Mouse (Mus musculus) midbrain, embryonic 15.5 days (tissue): ENCODE data around the gene Sp6. TPM values are rescaled to one million over a fixed set of nuclear protein-coding genes. Genes with fewer than 3 reads are reported as not detected.

Experiments
- ATAC-seq: fragments of 200-750 bp; cut with Nextera tagmentation; replicated peaks from 2 replicates; pipeline ENCODE4 v1.8.0; 2017; ENCODE audit warnings: moderate TSS enrichment
- H3K27ac ChIP-seq: fragments of 300-500 bp; sonication (generic); 2 replicates; pipeline ENCODE4 v1.5.1; 2015; ENCODE audit warnings: mild to moderate bottlenecking, inconsistent platforms
- H3K27me3 ChIP-seq: fragments of 300-500 bp; sonication (generic); replicated peaks from 2 replicates; pipeline ENCODE4 v1.6.1; 2015; ENCODE audit warnings: inconsistent platforms
- H3K36me3 ChIP-seq: fragments of 300-500 bp; sonication (generic); replicated peaks from 2 replicates; pipeline ENCODE4 v1.6.1; 2015; ENCODE audit warnings: inconsistent platforms
- H3K4me1 ChIP-seq: fragments of 300-500 bp; sonication (generic); 2 replicates; pipeline ENCODE4 v1.6.1; 2015; ENCODE audit warnings: inconsistent platforms
- H3K4me2 ChIP-seq: fragments of 300-500 bp; sonication (generic); 2 replicates; pipeline ENCODE4 v1.6.1; 2015; ENCODE audit warnings: inconsistent platforms, mild to moderate bottlenecking, moderate library complexity
- H3K4me3 ChIP-seq: fragments of 300-500 bp; sonication (generic); 2 replicates; pipeline ENCODE4 v1.5.1; 2015; ENCODE audit warnings: mild to moderate bottlenecking, inconsistent platforms
- H3K9ac ChIP-seq: fragments of 300-500 bp; sonication (generic); 2 replicates; pipeline ENCODE4 v1.6.1; 2015; ENCODE audit warnings: mild to moderate bottlenecking, inconsistent platforms
- H3K9me3 ChIP-seq: fragments of 300-500 bp; sonication (generic); 2 replicates; pipeline ENCODE4 v1.6.1; 2016; ENCODE audit warnings: inconsistent platforms
- WGBS: fragments of 180-500 bp; shearing (Covaris S2); methylation state at CpG from one replicate; pipeline ENCODE4 v1.1.7; 2015; ENCODE audit warnings: mixed read lengths; 5-methylcytosine and 5-hydroxymethylcytosine counted together
- polyA plus RNA-seq: library from polyadenylated mRNA; unstranded; fragments of >200 nt; fragmentation: Nextera tagmentation; extraction: Ambion mirVana; gene quantifications from 2 replicates; pipeline ENCODE4 v1.2.1, GENCODE M21; 2015

The Sp6 gene
- polyA plus RNA-seq, 1 experiment from 2014 or later: not detected

- no peaks in the 10 kb centered on the region for H3K9me3 ChIP-seq
- H3K4me3 ChIP-seq: no peak overlapping the region
- no peaks in the 10 kb centered on the region for H3K27me3 ChIP-seq
- no peak overlapping the region for H3K9ac ChIP-seq
- peaks cover 9% of the 10 kb centered on the region for H3K4me1 ChIP-seq
- 95% methylated on average over 4 of the region's 4 CpGs for WGBS
- ATAC-seq: no peak
- H3K36me3 ChIP-seq: no peaks in the 10 kb centered on the region
- H3K27ac ChIP-seq: no peak overlapping the region
- no peak overlapping the region for H3K4me2 ChIP-seq
Observed at GRCm38 (mm10) chr11:97033781-97034180, 20.6 kb downstream of the Sp6 start.

- no peak overlapping the region for H3K4me3 ChIP-seq
- WGBS: 78% methylated on average over 5 of the region's 5 CpGs
- H3K9ac ChIP-seq: no peak overlapping the region
- H3K36me3 ChIP-seq: no peaks in the 10 kb centered on the region
- H3K9me3 ChIP-seq: no peaks in the 10 kb centered on the region
- no peaks in the 10 kb centered on the region for H3K27me3 ChIP-seq
- H3K4me2 ChIP-seq: no peak overlapping the region
- H3K4me1 ChIP-seq: peaks cover 6% of the 10 kb centered on the region; the same call in 1 of the 2 replicates
- no peak for ATAC-seq
- no peak overlapping the region for H3K27ac ChIP-seq
Observed at GRCm38 (mm10) chr11:97036141-97036540, 22.9 kb downstream of the Sp6 start.

- Histone ChIP-seq H3K4me2 (no peak overlapping the region), H3K9ac (no peak overlapping the region), H3K4me3 (no peak overlapping the region), H3K27ac (no peak overlapping the region), H3K4me1 (peaks cover 15% of the 10 kb centered on the region), H3K9me3 (no peaks in the 10 kb centered on the region), H3K36me3 (no peaks in the 10 kb centered on the region), H3K27me3 (no peaks in the 10 kb centered on the region)
- WGBS: 64% methylated on average over 7 of the region's 7 CpGs
- no peak for ATAC-seq
Observed at GRCm38 (mm10) chr11:97038881-97039280, 25.7 kb downstream of the Sp6 start.

- H3K4me3 ChIP-seq: peak overlapping the region; percentile 91
- H3K9ac ChIP-seq: no peak overlapping the region
- H3K4me1 ChIP-seq: peaks cover 15% of the 10 kb centered on the region
- peak overlapping the region; percentile 75 for H3K4me2 ChIP-seq
- no peaks in the 10 kb centered on the region for H3K36me3 ChIP-seq
- WGBS: 55% methylated on average over 12 of the region's 12 CpGs
- peak; percentile 3; the same call in 1 of the 2 replicates for ATAC-seq
- no peak overlapping the region for H3K27ac ChIP-seq
- no peaks in the 10 kb centered on the region for H3K9me3 ChIP-seq
- H3K27me3 ChIP-seq: no peaks in the 10 kb centered on the region
Observed at GRCm38 (mm10) chr11:97040301-97041021, 27.3 kb downstream of the Sp6 start.

GRCm38 (mm10) chr11:97041022-97041899 lies 28.1 kb downstream of the Sp6 start, which contains the start of the genes Lrrc46 and Mrpl10:
TSS of gene Lrrc46 (minus strand) at chr11:97041407.
TSS of gene Mrpl10 (plus strand) at chr11:97041560.
- peak; percentile 95 for ATAC-seq

GRCm38 (mm10) chr11:97044902-97045301 lies 31.7 kb downstream of the Sp6 start:
- Histone ChIP-seq H3K27me3 (no peaks in the 10 kb centered on the region), H3K9me3 (no peaks in the 10 kb centered on the region), H3K9ac (no peak overlapping the region), H3K4me1 (peaks cover 15% of the 10 kb centered on the region), H3K4me3 (no peak overlapping the region), H3K36me3 (no peaks in the 10 kb centered on the region), H3K27ac (no peak overlapping the region), H3K4me2 (no peak overlapping the region)
- ATAC-seq: no peak
- 96% methylated on average over 8 of the region's 8 CpGs for WGBS

More at GRCm38 (mm10) chr11:97041022-97041899, 28.1 kb downstream of the Sp6 start, which contains the start of the genes Lrrc46 and Mrpl10:
- Histone ChIP-seq H3K4me1 (peaks cover 15% of the 10 kb centered on the region), H3K9me3 (no peaks in the 10 kb centered on the region), H3K36me3 (no peaks in the 10 kb centered on the region), H3K27me3 (no peaks in the 10 kb centered on the region), H3K9ac (peak within 1 kb of the TSS; percentile 97), H3K27ac (peak within 1 kb of the TSS; percentile 86), H3K4me3 (peak within 1 kb of the TSS; percentile 91), H3K4me2 (peak within 1 kb of the TSS; percentile 75)
- under 1% methylated on average over 48 of the region's 48 CpGs for WGBS

- Histone ChIP-seq H3K27me3 (no peaks in the 10 kb centered on the region), H3K9me3 (no peaks in the 10 kb centered on the region), H3K4me3 (no peak overlapping the region), H3K27ac (no peak overlapping the region), H3K4me1 (peaks cover 21% of the 10 kb centered on the region), H3K9ac (no peak overlapping the region), H3K36me3 (no peaks in the 10 kb centered on the region), H3K4me2 (no peak overlapping the region)
- 81% methylated on average over 7 of the region's 7 CpGs for WGBS
- ATAC-seq: no peak
Observed at GRCm38 (mm10) chr11:97045861-97046260, 32.7 kb downstream of the Sp6 start.

GRCm38 (mm10) chr11:97048090-97048650 lies 35.0 kb downstream of the Sp6 start:
- ATAC-seq: no peak
- H3K4me1 ChIP-seq: peaks cover 27% of the 10 kb centered on the region
- no peak overlapping the region for H3K4me3 ChIP-seq
- no peaks in the 10 kb centered on the region for H3K36me3 ChIP-seq
- no peaks in the 10 kb centered on the region for H3K9me3 ChIP-seq
- no peak overlapping the region for H3K9ac ChIP-seq
- WGBS: 83% methylated on average over 8 of the region's 8 CpGs
- H3K27ac ChIP-seq: no peak overlapping the region
- no peaks in the 10 kb centered on the region for H3K27me3 ChIP-seq
- no peak overlapping the region for H3K4me2 ChIP-seq

- Histone ChIP-seq H3K27me3 (no peaks in the 10 kb centered on the region), H3K4me3 (no peak overlapping the region), H3K9ac (no peak overlapping the region), H3K27ac (no peak overlapping the region), H3K4me1 (peaks cover 27% of the 10 kb centered on the region), H3K9me3 (no peaks in the 10 kb centered on the region), H3K36me3 (peaks cover 11% of the 10 kb centered on the region; the same call in 1 of the 2 replicates), H3K4me2 (no peak overlapping the region)
- 77% methylated on average over 6 of the region's 6 CpGs for WGBS
- ATAC-seq: no peak
Observed at GRCm38 (mm10) chr11:97049492-97050085, 36.4 kb downstream of the Sp6 start.

- WGBS: 6% methylated on average over 18 of the region's 18 CpGs
- peaks cover 27% of the 10 kb centered on the region for H3K4me1 ChIP-seq
- H3K27ac ChIP-seq: peak within 1 kb of the TSS; percentile 67
- H3K27me3 ChIP-seq: no peaks in the 10 kb centered on the region
- ATAC-seq: peak; percentile 86
- H3K9ac ChIP-seq: peak within 1 kb of the TSS; percentile 79
- no peaks in the 10 kb centered on the region for H3K9me3 ChIP-seq
- H3K4me2 ChIP-seq: peak within 1 kb of the TSS; percentile 96
- H3K4me3 ChIP-seq: peak within 1 kb of the TSS; percentile 61
- H3K36me3 ChIP-seq: peaks cover 19% of the 10 kb centered on the region; the same call in 1 of the 2 replicates
Observed at GRCm38 (mm10) chr11:97050216-97050943, 37.2 kb downstream of the Sp6 start, which contains the start of gene Osbpl7. TSS of gene Osbpl7 (plus strand) at chr11:97050628.

- Histone ChIP-seq H3K27me3 (no peaks in the 10 kb centered on the region), H3K27ac (peak overlapping the region; percentile 67), H3K36me3 (peaks cover 25% of the 10 kb centered on the region; the same call in 1 of the 2 replicates), H3K4me3 (peak overlapping the region; percentile 61), H3K4me2 (peak overlapping the region; percentile 96), H3K4me1 (peaks cover 27% of the 10 kb centered on the region), H3K9me3 (no peaks in the 10 kb centered on the region), H3K9ac (peak overlapping the region; percentile 79)
- 18% methylated on average over 13 of the region's 13 CpGs for WGBS
- ATAC-seq: peak; percentile 59
Observed at GRCm38 (mm10) chr11:97050944-97051586, 37.9 kb downstream of the Sp6 start.
